Mouse (Mus musculus): ENCODE data around the gene Atp8a1. TPM values are rescaled to one million over a fixed set of nuclear protein-coding genes. Genes with fewer than 3 reads are reported as not detected.

Gene Atp8a1
- polyA plus RNA-seq, 1 experiment from 2014 or later, result 8.1 TPM

GRCm38 (mm10) chr5:67849411-67849810 lies 2.2 kb upstream of the Atp8a1 start:
- Histone ChIP-seq H3K4me2 (replicated peaks) (no peak overlapping the region), H3K36me3 (no peaks in the 10 kb centered on the region), H3K4me1 (peaks cover 5% of the 10 kb centered on the region; the same call in 1 of the 2 replicates), H3K9me3 (replicated peaks) (no peaks in the 10 kb centered on the region), H3K4me3 (replicated peaks) (no peak overlapping the region), H3K9ac (no peak overlapping the region), H3K27ac (replicated peaks) (no peak overlapping the region), H3K27me3 (no peaks in the 10 kb centered on the region)
- no peak for ATAC-seq (ENCODE audit: insufficient number of reproducible peaks, low FRiP score, low TSS enrichment, low read depth)
- WGBS, result 66% methylated on average over 4 of the region's 4 CpGs

- Histone ChIP-seq H3K27ac (replicated peaks) (no peak overlapping the region), H3K4me1 (peaks cover 5% of the 10 kb centered on the region; the same call in 1 of the 2 replicates), H3K4me2 (replicated peaks) (no peak overlapping the region), H3K9me3 (replicated peaks) (no peaks in the 10 kb centered on the region), H3K27me3 (no peaks in the 10 kb centered on the region), H3K4me3 (replicated peaks) (no peak overlapping the region), H3K9ac (no peak overlapping the region), H3K36me3 (no peaks in the 10 kb centered on the region)
- ATAC-seq (ENCODE audit: insufficient number of reproducible peaks, low FRiP score, low TSS enrichment, low read depth), result no peak
- WGBS, result 72% methylated on average over 12 of the region's 12 CpGs
Observed at GRCm38 (mm10) chr5:67848511-67849014, 1.3 kb upstream of the Atp8a1 start.

GRCm38 (mm10) chr5:67846361-67847224 lies 641 bp downstream of the Atp8a1 start:
- no peak; the same call in none of the 2 replicates for ATAC-seq (ENCODE audit: insufficient number of reproducible peaks, low FRiP score, low TSS enrichment, low read depth)
- peak overlapping the region; percentile 95 for H3K4me2 ChIP-seq (replicated peaks)
- no peaks in the 10 kb centered on the region for H3K27me3 ChIP-seq
- H3K4me3 ChIP-seq (replicated peaks), result peak overlapping the region; percentile 81
- peak overlapping the region; percentile 56; the same call in 1 of the 2 replicates for H3K27ac ChIP-seq (replicated peaks)
- WGBS, result under 1% methylated on average over 39 of the region's 39 CpGs
- peak overlapping the region; percentile 39 for H3K9ac ChIP-seq
- H3K36me3 ChIP-seq, result no peaks in the 10 kb centered on the region
- no peaks in the 10 kb centered on the region for H3K9me3 ChIP-seq (replicated peaks)
- peaks cover 5% of the 10 kb centered on the region; the same call in 1 of the 2 replicates for H3K4me1 ChIP-seq

DNA sequence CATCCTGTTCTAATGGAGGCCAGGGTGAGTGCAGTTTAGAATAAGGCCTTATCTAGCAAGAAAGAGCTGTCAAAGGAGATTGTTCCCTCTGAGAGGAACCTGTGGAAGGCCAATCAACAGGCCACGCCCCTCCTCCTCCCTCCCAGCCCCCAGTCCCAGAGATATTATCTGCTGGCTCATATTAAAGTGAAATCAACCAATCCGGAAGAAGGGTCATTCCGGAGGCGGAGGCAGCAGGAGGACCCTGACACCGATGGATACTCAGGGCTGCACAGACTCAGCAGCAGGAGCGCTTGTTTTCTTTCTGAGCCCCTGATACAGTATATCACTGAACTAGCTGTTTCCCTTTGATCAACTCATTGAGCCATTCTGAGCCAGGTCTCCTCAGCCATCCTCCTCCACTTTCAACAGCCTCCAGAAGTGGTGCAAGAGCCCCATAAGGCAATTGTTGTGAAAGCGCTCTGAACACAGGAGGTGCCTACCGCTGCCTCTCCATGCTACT lies 2.0 kb downstream of the Atp8a1 start:
- Histone ChIP-seq H3K4me3 (replicated peaks) (peak overlapping the region; percentile 81; the same call in 1 of the 2 replicates), H3K36me3 (no peaks in the 10 kb centered on the region), H3K27me3 (no peaks in the 10 kb centered on the region), H3K4me2 (replicated peaks) (peak overlapping the region; percentile 95; the same call in 1 of the 2 replicates), H3K4me1 (peaks cover 5% of the 10 kb centered on the region; the same call in 1 of the 2 replicates), H3K9me3 (replicated peaks) (no peaks in the 10 kb centered on the region), H3K27ac (replicated peaks) (no peak overlapping the region), H3K9ac (no peak overlapping the region)
- no peak for ATAC-seq (ENCODE audit: insufficient number of reproducible peaks, low FRiP score, low TSS enrichment, low read depth)
- WGBS, result 24% methylated on average over 8 of the region's 8 CpGs

DNA sequence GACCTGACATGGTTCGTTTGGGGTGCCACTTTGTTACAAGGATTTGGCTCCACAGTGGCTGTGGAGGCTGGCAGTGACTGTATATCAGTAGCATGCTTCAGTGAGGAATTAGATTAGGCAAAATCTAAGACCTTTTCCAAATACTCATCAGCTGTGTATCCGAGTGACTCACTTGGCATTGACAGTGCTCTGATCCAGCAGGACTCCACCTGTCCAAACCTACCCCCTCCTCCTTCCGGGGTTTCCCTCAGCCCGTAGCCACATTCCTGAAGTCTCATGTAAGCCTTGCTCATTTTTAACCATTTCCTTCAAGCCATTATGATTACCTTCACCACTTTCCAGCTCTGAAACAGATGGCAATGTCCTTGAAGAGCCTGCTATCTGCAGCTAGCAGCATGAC lies 3.2 kb downstream of the Atp8a1 start:
- Histone ChIP-seq H3K36me3 (no peaks in the 10 kb centered on the region), H3K4me1 (peaks cover 5% of the 10 kb centered on the region; the same call in 1 of the 2 replicates), H3K27ac (replicated peaks) (no peak overlapping the region), H3K4me2 (replicated peaks) (no peak overlapping the region), H3K9ac (no peak overlapping the region), H3K27me3 (no peaks in the 10 kb centered on the region), H3K4me3 (replicated peaks) (no peak overlapping the region), H3K9me3 (replicated peaks) (no peaks in the 10 kb centered on the region)
- 51% methylated on average over 4 of the region's 4 CpGs for WGBS
- no peak for ATAC-seq (ENCODE audit: insufficient number of reproducible peaks, low FRiP score, low TSS enrichment, low read depth)

DNA sequence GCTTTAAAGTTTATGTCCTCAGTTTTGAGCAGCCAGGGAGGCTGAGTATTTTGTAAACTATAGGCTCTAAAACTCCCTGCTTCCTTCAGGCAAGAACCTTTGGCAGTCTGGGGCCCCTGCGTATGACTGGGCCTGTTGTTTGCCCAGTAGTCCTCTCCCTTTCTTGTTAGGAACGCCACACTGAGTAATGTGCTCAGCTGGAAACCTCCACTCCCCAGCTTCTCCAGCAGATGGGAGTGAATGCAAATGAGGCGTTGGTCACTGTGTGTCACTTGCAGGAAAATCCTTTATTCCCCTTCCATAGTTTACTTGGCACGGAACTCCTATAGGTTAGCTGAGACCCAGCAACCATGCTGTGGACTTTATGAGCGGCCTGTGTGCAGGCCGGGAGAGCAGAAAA lies 4.9 kb downstream of the Atp8a1 start:
- Histone ChIP-seq H3K9ac (no peak overlapping the region), H3K36me3 (no peaks in the 10 kb centered on the region), H3K4me1 (no peaks in the 10 kb centered on the region), H3K9me3 (replicated peaks) (no peaks in the 10 kb centered on the region), H3K4me2 (replicated peaks) (no peak overlapping the region), H3K4me3 (replicated peaks) (no peak overlapping the region), H3K27ac (replicated peaks) (no peak overlapping the region), H3K27me3 (no peaks in the 10 kb centered on the region)
- no peak for ATAC-seq (ENCODE audit: insufficient number of reproducible peaks, low FRiP score, low TSS enrichment, low read depth)
- WGBS, result 56% methylated on average over 6 of the region's 6 CpGs

GRCm38 (mm10) chr5:67833841-67834240 lies 13.4 kb downstream of the Atp8a1 start:
- Histone ChIP-seq H3K4me1 (no peaks in the 10 kb centered on the region), H3K27ac (replicated peaks) (no peak overlapping the region), H3K4me2 (replicated peaks) (no peak overlapping the region), H3K27me3 (no peaks in the 10 kb centered on the region), H3K4me3 (replicated peaks) (no peak overlapping the region), H3K9ac (no peak overlapping the region), H3K36me3 (no peaks in the 10 kb centered on the region), H3K9me3 (replicated peaks) (no peaks in the 10 kb centered on the region)
- WGBS, result 93% methylated on average over 5 of the region's 5 CpGs
- no peak for ATAC-seq (ENCODE audit: insufficient number of reproducible peaks, low FRiP score, low TSS enrichment, low read depth)

DNA sequence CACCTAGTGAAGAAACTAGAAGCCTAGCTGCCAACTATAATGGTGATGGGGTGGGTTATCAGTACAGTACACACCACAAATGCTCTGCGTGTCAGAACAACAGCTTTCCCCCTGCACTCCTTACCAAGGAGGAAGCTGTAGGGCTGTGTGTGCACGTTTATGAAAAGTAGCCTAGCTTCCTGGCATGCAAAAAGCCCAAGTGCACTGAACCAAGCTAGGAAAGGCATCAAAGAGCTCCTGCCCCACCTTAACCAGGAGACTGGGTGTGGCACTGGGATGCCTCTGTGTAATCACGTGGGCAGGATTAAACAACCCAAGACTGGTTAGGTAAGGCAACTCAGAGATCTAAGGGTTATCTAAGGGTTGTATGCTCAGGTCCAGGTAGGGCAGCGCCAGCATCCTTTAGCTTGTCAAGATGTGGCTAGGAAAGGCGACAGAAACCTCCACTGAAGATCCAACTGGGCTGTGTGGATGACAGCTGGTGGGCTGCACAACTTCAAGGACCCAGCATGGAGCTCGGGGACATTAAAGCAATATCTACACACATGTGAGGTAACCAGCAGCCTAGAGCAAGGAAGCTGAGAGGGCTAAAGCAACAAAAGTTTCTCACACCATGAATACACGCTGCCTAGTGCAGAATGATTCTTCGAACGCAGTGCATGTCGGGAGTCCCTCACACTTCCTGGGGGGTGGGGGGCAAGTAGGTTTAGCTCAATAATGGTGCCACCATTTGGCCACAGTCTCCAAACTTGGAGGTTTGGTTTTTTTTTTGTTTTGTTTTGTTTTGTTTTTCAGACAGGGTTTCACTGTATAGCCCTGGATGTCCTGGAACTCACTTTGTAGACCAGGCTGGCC lies 15.7 kb downstream of the Atp8a1 start:
- no peak overlapping the region for H3K27ac ChIP-seq (replicated peaks)
- WGBS, result 74% methylated on average over 10 of the region's 10 CpGs
- no peak overlapping the region for H3K4me2 ChIP-seq (replicated peaks)
- H3K4me1 ChIP-seq, result no peaks in the 10 kb centered on the region
- no peaks in the 10 kb centered on the region for H3K9me3 ChIP-seq (replicated peaks)
- no peak overlapping the region for H3K4me3 ChIP-seq (replicated peaks)
- ATAC-seq (ENCODE audit: insufficient number of reproducible peaks, low FRiP score, low TSS enrichment, low read depth), result no peak
- no peaks in the 10 kb centered on the region for H3K36me3 ChIP-seq
- H3K9ac ChIP-seq, result no peak overlapping the region
- H3K27me3 ChIP-seq, result no peaks in the 10 kb centered on the region

GRCm38 (mm10) chr5:67828356-67828755 lies 18.9 kb downstream of the Atp8a1 start:
- WGBS, result 78% methylated on average over 3 of the region's 3 CpGs
- Histone ChIP-seq H3K9ac (no peak overlapping the region), H3K27me3 (no peaks in the 10 kb centered on the region), H3K9me3 (replicated peaks) (no peaks in the 10 kb centered on the region), H3K4me2 (replicated peaks) (no peak overlapping the region), H3K4me1 (no peaks in the 10 kb centered on the region), H3K27ac (replicated peaks) (no peak overlapping the region), H3K36me3 (no peaks in the 10 kb centered on the region), H3K4me3 (replicated peaks) (no peak overlapping the region)
- no peak for ATAC-seq (ENCODE audit: insufficient number of reproducible peaks, low FRiP score, low TSS enrichment, low read depth)

GRCm38 (mm10) chr5:67826935-67827334 lies 20.3 kb downstream of the Atp8a1 start:
- Histone ChIP-seq H3K4me1 (no peaks in the 10 kb centered on the region), H3K4me3 (replicated peaks) (no peak overlapping the region), H3K27me3 (no peaks in the 10 kb centered on the region), H3K9me3 (replicated peaks) (no peaks in the 10 kb centered on the region), H3K36me3 (no peaks in the 10 kb centered on the region), H3K27ac (replicated peaks) (no peak overlapping the region), H3K9ac (no peak overlapping the region), H3K4me2 (replicated peaks) (no peak overlapping the region)
- WGBS, result 90% methylated on average over 3 of the region's 3 CpGs
- no peak for ATAC-seq (ENCODE audit: insufficient number of reproducible peaks, low FRiP score, low TSS enrichment, low read depth)

GRCm38 (mm10) chr5:67826278-67826677 lies 21.0 kb downstream of the Atp8a1 start:
- no peak overlapping the region for H3K27ac ChIP-seq (replicated peaks)
- ATAC-seq (ENCODE audit: insufficient number of reproducible peaks, low FRiP score, low TSS enrichment, low read depth), result no peak
- H3K4me1 ChIP-seq, result no peaks in the 10 kb centered on the region
- 86% methylated on average over 9 of the region's 9 CpGs for WGBS
- H3K4me2 ChIP-seq (replicated peaks), result no peak overlapping the region
- no peak overlapping the region for H3K9ac ChIP-seq
- H3K4me3 ChIP-seq (replicated peaks), result no peak overlapping the region
- H3K27me3 ChIP-seq, result no peaks in the 10 kb centered on the region
- H3K9me3 ChIP-seq (replicated peaks), result no peaks in the 10 kb centered on the region
- no peaks in the 10 kb centered on the region for H3K36me3 ChIP-seq
